Mouse (Mus musculus) midbrain, embryonic 16.5 days (tissue): Measurements from ENCODE around the gene Zfp458. TPM values are rescaled to one million over a fixed set of nuclear protein-coding genes. Genes with fewer than 3 reads are reported as not detected.
A peak's percentile ranks its signal among the peaks of the same experiment; 100 is the strongest.
"Not testable (repeated sequence)": the region's sequence is repeated elsewhere in the genome, so short reads cannot be mapped to it uniquely, and the experiment has no call there.

Experiments
- ATAC-seq: fragments of 200-750 bp; cut with Nextera tagmentation; 2 replicates; pipeline ENCODE4 v1.8.0; 2017; ENCODE audit warnings: moderate TSS enrichment
- H3K27ac ChIP-seq: fragments of 300-500 bp; sonication (generic); 2 replicates; pipeline ENCODE4 v1.5.1; 2014; ENCODE audit warnings: mild to moderate bottlenecking, low read length, mixed read lengths
- H3K27me3 ChIP-seq: fragments of 300-500 bp; sonication (generic); 2 replicates; pipeline ENCODE4 v1.6.1; 2014; ENCODE audit warnings: low read depth, low read length, mixed read lengths; ENCODE audit not compliant: control insufficient read depth, insufficient read depth
- H3K36me3 ChIP-seq: fragments of 300-500 bp; sonication (generic); 2 replicates; pipeline ENCODE4 v1.6.1; 2014; ENCODE audit warnings: mild to moderate bottlenecking, low read length, moderate library complexity, mixed read lengths; ENCODE audit not compliant: control insufficient read depth, insufficient read depth
- H3K4me1 ChIP-seq: fragments of 300-500 bp; sonication (generic); 2 replicates; pipeline ENCODE4 v1.6.1; 2014; ENCODE audit warnings: mild to moderate bottlenecking, low read length, mixed read lengths; ENCODE audit not compliant: control insufficient read depth, insufficient read depth
- H3K4me2 ChIP-seq: fragments of 300-500 bp; sonication (generic); 2 replicates; pipeline ENCODE4 v1.6.1; 2014; ENCODE audit warnings: mild to moderate bottlenecking, low read length, mixed read lengths
- H3K4me3 ChIP-seq: fragments of 300-500 bp; sonication (generic); 2 replicates; pipeline ENCODE4 v1.5.1; 2014; ENCODE audit warnings: low read depth, mild to moderate bottlenecking, low read length, moderate library complexity, mixed read lengths
- H3K9ac ChIP-seq: fragments of 300-500 bp; sonication (generic); 2 replicates; pipeline ENCODE4 v1.6.1; 2014; ENCODE audit warnings: low read depth, low read length, mixed read lengths
- H3K9me3 ChIP-seq: fragments of 300-500 bp; sonication (generic); replicated peaks from 2 replicates; pipeline ENCODE4 v1.6.1; 2014; ENCODE audit warnings: mild to moderate bottlenecking, low read length, mixed read lengths; ENCODE audit not compliant: control insufficient read depth, poor library complexity, severe bottlenecking
- WGBS: fragments of 180-500 bp; shearing (Covaris S2); extraction: QIAGEN DNeasy Blood & Tissue Kit; methylation state at CpG from one replicate; pipeline ENCODE4 v1.1.7; 2014; 5-methylcytosine and 5-hydroxymethylcytosine counted together
- polyA plus RNA-seq: library from polyadenylated mRNA; unstranded; fragments of >200 nt; fragmentation: Nextera tagmentation; extraction: Ambion mirVana; gene quantifications from 2 replicates; pipeline ENCODE4 v1.2.1, GENCODE M21; 2015

The Zfp458 gene
- 5.8 and 6.9 TPM in 2 replicates for polyA plus RNA-seq

- no peaks in the 10 kb centered on the region for H3K9me3 ChIP-seq
- 34% methylated on average over 7 of the region's 7 CpGs for WGBS
- H3K4me3 ChIP-seq, result peak within 1 kb of the TSS; percentile 9; the same call in 1 of the 2 replicates
- no peaks in the 10 kb centered on the region for H3K27me3 ChIP-seq
- no peaks in the 10 kb centered on the region for H3K4me1 ChIP-seq
- ATAC-seq, result no peak; the same call in 1 of the 2 replicates
- H3K27ac ChIP-seq, result no peak within 1 kb of the TSS
- H3K9ac ChIP-seq, result no peak within 1 kb of the TSS
- no peak within 1 kb of the TSS for H3K4me2 ChIP-seq
- H3K36me3 ChIP-seq, result no peaks in the 10 kb centered on the region
Measured at GRCm38 (mm10) chr13:67278314-67278713, at the start of gene Zfp458. TSS of gene Zfp458 (minus strand) at chr13:67278466.

GRCm38 (mm10) chr13:67306718-67307117, 28.5 kb upstream of the Zfp458 start:
- peak; percentile 82 for ATAC-seq
- peak overlapping the region; percentile 74 for H3K27ac ChIP-seq
- H3K27me3 ChIP-seq, result no peaks in the 10 kb centered on the region
- 31% methylated on average over 5 of the region's 5 CpGs for WGBS
- H3K36me3 ChIP-seq, result no peaks in the 10 kb centered on the region
- H3K9ac ChIP-seq, result peak overlapping the region; percentile 49
- H3K4me3 ChIP-seq, result peak overlapping the region; percentile 77
- peaks cover 11% of the 10 kb centered on the region for H3K4me1 ChIP-seq
- H3K4me2 ChIP-seq, result peak overlapping the region; percentile 97
- peaks cover 2% of the 10 kb centered on the region; the same call in 1 of the 2 replicates for H3K9me3 ChIP-seq

- ATAC-seq, result peak; percentile 100
- no peaks in the 10 kb centered on the region for H3K36me3 ChIP-seq
- peaks cover 11% of the 10 kb centered on the region for H3K4me1 ChIP-seq
- H3K27ac ChIP-seq, result peak within 1 kb of the TSS; percentile 74
- peak within 1 kb of the TSS; percentile 77 for H3K4me3 ChIP-seq
- peak within 1 kb of the TSS; percentile 97 for H3K4me2 ChIP-seq
- 12% methylated on average over 16 of the region's 16 CpGs for WGBS
- no peaks in the 10 kb centered on the region for H3K27me3 ChIP-seq
- H3K9ac ChIP-seq, result peak within 1 kb of the TSS; percentile 82
- H3K9me3 ChIP-seq, result no peaks in the 10 kb centered on the region; the same call in 1 of the 2 replicates
Measured at GRCm38 (mm10) chr13:67305822-67306672, 27.8 kb upstream of the Zfp458 start, which contains the start of gene Zfp457. TSS of gene Zfp457 (minus strand) at chr13:67306485.

GRCm38 (mm10) chr13:67269383-67270065, 8.7 kb downstream of the Zfp458 start:
- peak overlapping the region; percentile 66 for H3K4me3 ChIP-seq
- not testable (repeated sequence) for H3K9me3 ChIP-seq, H3K36me3 ChIP-seq, H3K27me3 ChIP-seq, H3K4me1 ChIP-seq
- peak overlapping the region; percentile 80 for H3K4me2 ChIP-seq
- H3K9ac ChIP-seq, result peak overlapping the region; percentile 81
- 51% methylated on average over 8 of the region's 9 CpGs for WGBS
- peak overlapping the region; percentile 69 for H3K27ac ChIP-seq
- ATAC-seq, result peak; percentile 82

- Histone ChIP-seq H3K36me3 (no peaks in the 10 kb centered on the region), H3K4me3 (peak overlapping the region; percentile 66), H3K4me1 (peaks cover 8% of the 10 kb centered on the region), H3K27ac (peak overlapping the region; percentile 69), H3K27me3 (no peaks in the 10 kb centered on the region), H3K9me3 (peaks cover 4% of the 10 kb centered on the region), H3K4me2 (peak overlapping the region; percentile 80), H3K9ac (peak overlapping the region; percentile 81)
- ATAC-seq, result peak; percentile 99
- 8% methylated on average over 18 of the region's 18 CpGs for WGBS
Measured at GRCm38 (mm10) chr13:67268568-67269369, 9.5 kb downstream of the Zfp458 start.

- H3K27me3 ChIP-seq, result no peaks in the 10 kb centered on the region
- H3K9me3 ChIP-seq, result no peaks in the 10 kb centered on the region; the same call in 1 of the 2 replicates
- no peak overlapping the region for H3K4me3 ChIP-seq
- ATAC-seq, result no peak
- WGBS, result 66% methylated on average over 4 of the region's 4 CpGs
- H3K4me2 ChIP-seq, result no peak overlapping the region
- no peak overlapping the region for H3K27ac ChIP-seq
- no peak overlapping the region for H3K9ac ChIP-seq
- H3K36me3 ChIP-seq, result no peaks in the 10 kb centered on the region
- no peaks in the 10 kb centered on the region for H3K4me1 ChIP-seq
Measured at GRCm38 (mm10) chr13:67214015-67214607, 64.2 kb downstream of the Zfp458 start.

Other genes with a start within 250 kb of the Zfp458 start
- 7.8 and 7.9 TPM in 2 replicates for gene Zfp712, start 217.3 kb downstream of the Zfp458 start, polyA plus RNA-seq
- 9.9 and 10.8 TPM in 2 replicates for gene Zfp708, start 180.5 kb downstream of the Zfp458 start, polyA plus RNA-seq
- gene Gm28557, start 169.9 kb downstream of the Zfp458 start, polyA plus RNA-seq, result 0.95 and 1.5 TPM in 2 replicates
- not detected in 2 replicates for gene Rslcan18, start 162.2 kb downstream of the Zfp458 start, polyA plus RNA-seq
- gene Zfp759, start 156.8 kb downstream of the Zfp458 start, polyA plus RNA-seq, result 4.5 and 4.9 TPM in 2 replicates
- 7.7 and 8.2 TPM in 2 replicates for gene Rsl1, start 105.3 kb downstream of the Zfp458 start, polyA plus RNA-seq
- 2.3 and 2.9 TPM in 2 replicates for gene Zfp455, start 84.0 kb downstream of the Zfp458 start, polyA plus RNA-seq
- 0.97 and 1.2 TPM in 2 replicates for gene Zfp457, start 28.0 kb upstream of the Zfp458 start, polyA plus RNA-seq
- gene Zfp595, start 54.1 kb upstream of the Zfp458 start, polyA plus RNA-seq, result 1.6 and 1.9 TPM in 2 replicates
- gene Gm28044, start 82.1 kb upstream of the Zfp458 start, polyA plus RNA-seq, result not detected in 2 replicates
- 0.57 and 0.65 TPM in 2 replicates for gene Zfp953, start 82.1 kb upstream of the Zfp458 start, polyA plus RNA-seq
- 0.31 TPM in 1 of 2 replicates, not detected in the other for gene Gm28041, start 97.3 kb upstream of the Zfp458 start, polyA plus RNA-seq
- gene Zfp456, start 97.3 kb upstream of the Zfp458 start, polyA plus RNA-seq, result 0.58 and 0.67 TPM in 2 replicates
- 3.8 and 4.0 TPM in 2 replicates for gene Zfp429, start 121.4 kb upstream of the Zfp458 start, polyA plus RNA-seq
- gene Zfp459, start 143.0 kb upstream of the Zfp458 start, polyA plus RNA-seq, result 0.77 and 1.7 TPM in 2 replicates
- 6.5 TPM in 2 replicates for gene Zfp874a, start 173.2 kb upstream of the Zfp458 start, polyA plus RNA-seq
- 3.0 and 3.1 TPM in 2 replicates for gene Zfp874b, start 205.8 kb upstream of the Zfp458 start, polyA plus RNA-seq
- gene Zfp58, start 222.1 kb upstream of the Zfp458 start, polyA plus RNA-seq, result 11.4 and 12.9 TPM in 2 replicates
- gene Gm26965, start 247.7 kb upstream of the Zfp458 start, polyA plus RNA-seq, result 0.40 and 0.50 TPM in 2 replicates
- gene Zfp87, start 247.7 kb upstream of the Zfp458 start, polyA plus RNA-seq, result 35.8 and 38.0 TPM in 2 replicates